Mouse (Mus musculus): Measurements from ENCODE around the gene Cutc.

DNA sequence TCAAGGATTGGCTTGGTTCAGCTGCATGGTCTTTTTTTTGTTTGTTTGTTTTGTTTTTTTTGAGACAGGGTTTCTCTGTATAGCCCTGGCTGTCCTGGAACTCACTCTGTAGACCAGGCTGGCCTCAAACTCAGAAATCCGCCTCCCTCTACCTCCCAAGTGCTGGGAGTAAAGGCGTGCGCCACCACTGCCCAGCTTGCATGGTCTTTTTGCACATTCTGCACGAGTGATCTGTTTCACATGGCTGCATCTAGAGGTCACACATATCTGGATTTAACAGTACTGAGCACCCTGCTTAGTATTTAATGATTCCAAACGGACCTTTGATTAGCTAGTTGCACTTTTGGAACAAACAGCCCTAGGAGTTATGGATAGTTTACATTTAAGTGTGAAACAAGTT, 40.8 kb upstream of the Cutc start:
- TF ChIP-seq ZNF384 (IDR thresholded peaks at IDR 0.05; ENCODE audit: low read depth, low read length) (no peak), MAFK (IDR thresholded peaks at IDR 0.05; ENCODE audit: insufficient read depth, low read depth, low read length) (no peak), HCFC1 (IDR thresholded peaks at IDR 0.05; ENCODE audit: borderline replicate concordance, insufficient read depth, low read length) (no peak)

Data from ES-E14 (cell line).